Mouse (Mus musculus): ENCODE results near the gene Pyroxd1. TPM values are rescaled to one million over a fixed set of nuclear protein-coding genes. Genes with fewer than 3 reads are reported as not detected.
"Not testable (repeated sequence)": the region's sequence is repeated elsewhere in the genome, so short reads cannot be mapped to it uniquely, and the experiment has no call there.

The Pyroxd1 gene
- polyA plus RNA-seq, 1 experiment from 2014 or later, result 16.1 TPM

GRCm38 (mm10) chr6:142347431-142348385, 2.3 kb downstream of the Pyroxd1 start:
- Histone ChIP-seq H3K27ac (ENCODE audit: low read length) (no peak overlapping the region), H3K4me1 (ENCODE audit: insufficient read depth, low read depth, low read length) (no peaks in the 10 kb centered on the region), H3K36me3 (ENCODE audit: insufficient read depth, low read length) (no peaks in the 10 kb centered on the region; the same call in 1 of the 2 replicates), H3K4me3 (ENCODE audit: low read depth, low read length) (no peak overlapping the region), H3K4me2 (replicated peaks; ENCODE audit: low read depth, low read length) (no peak overlapping the region), H3K27me3 (replicated peaks; ENCODE audit: insufficient read depth, low read length) (no peaks in the 10 kb centered on the region), H3K9me3 (ENCODE audit: low read length) (no peaks in the 10 kb centered on the region), H3K9ac (replicated peaks; ENCODE audit: low read depth) (no peak overlapping the region)
- no peak for TF ChIP-seq CTCF (IDR thresholded peaks at IDR 0.05)
- ATAC-seq (no peak), DNase-seq (ENCODE audit: low spot score) (peak; percentile 16)
- 56% methylated on average over 11 of the region's 11 CpGs for WGBS

- WGBS, result 83% methylated on average over 3 of the region's 3 CpGs
- H3K4me2 ChIP-seq (replicated peaks; ENCODE audit: low read depth, low read length); ATAC-seq; DNase-seq (ENCODE audit: low spot score); H3K4me1 ChIP-seq (ENCODE audit: insufficient read depth, low read depth, low read length); H3K9ac ChIP-seq (replicated peaks; ENCODE audit: low read depth); H3K9me3 ChIP-seq (ENCODE audit: low read length); H3K27ac ChIP-seq (ENCODE audit: low read length); H3K36me3 ChIP-seq (ENCODE audit: insufficient read depth, low read length); H3K27me3 ChIP-seq (replicated peaks; ENCODE audit: insufficient read depth, low read length); H3K4me3 ChIP-seq (ENCODE audit: low read depth, low read length): not testable (repeated sequence)
Measured at GRCm38 (mm10) chr6:142352099-142352498, 6.6 kb downstream of the Pyroxd1 start.

- Histone ChIP-seq H3K4me3 (ENCODE audit: low read depth, low read length) (no peak overlapping the region), H3K36me3 (ENCODE audit: insufficient read depth, low read length) (peaks cover 17% of the 10 kb centered on the region; the same call in 1 of the 2 replicates), H3K4me2 (replicated peaks; ENCODE audit: low read depth, low read length) (no peak overlapping the region), H3K27ac (ENCODE audit: low read length) (no peak overlapping the region), H3K4me1 (ENCODE audit: insufficient read depth, low read depth, low read length) (no peaks in the 10 kb centered on the region), H3K9ac (replicated peaks; ENCODE audit: low read depth) (no peak overlapping the region), H3K9me3 (ENCODE audit: low read length) (no peaks in the 10 kb centered on the region), H3K27me3 (replicated peaks; ENCODE audit: insufficient read depth, low read length) (no peaks in the 10 kb centered on the region)
- TF ChIP-seq EP300 (IDR thresholded peaks at IDR 0.05) (no peak), CTCF (IDR thresholded peaks at IDR 0.05) (no peak)
- ATAC-seq (no peak), DNase-seq (ENCODE audit: low spot score) (no peak)
- WGBS, result 62% methylated on average over 7 of the region's 7 CpGs
Measured at GRCm38 (mm10) chr6:142357106-142357505, 11.7 kb downstream of the Pyroxd1 start.

- Histone ChIP-seq H3K27ac (ENCODE audit: low read length) (no peak overlapping the region), H3K36me3 (ENCODE audit: insufficient read depth, low read length) (peaks cover 19% of the 10 kb centered on the region; the same call in 1 of the 2 replicates), H3K4me2 (replicated peaks; ENCODE audit: low read depth, low read length) (no peak overlapping the region), H3K4me3 (ENCODE audit: low read depth, low read length) (no peak overlapping the region), H3K27me3 (replicated peaks; ENCODE audit: insufficient read depth, low read length) (no peaks in the 10 kb centered on the region), H3K9me3 (ENCODE audit: low read length) (no peaks in the 10 kb centered on the region), H3K9ac (replicated peaks; ENCODE audit: low read depth) (no peak overlapping the region), H3K4me1 (ENCODE audit: insufficient read depth, low read depth, low read length) (no peaks in the 10 kb centered on the region)
- DNase-seq (ENCODE audit: low spot score), result no peak
- TF ChIP-seq EP300 (IDR thresholded peaks at IDR 0.05) (no peak), CTCF (IDR thresholded peaks at IDR 0.05) (no peak)
- WGBS, result 91% methylated on average over 6 of the region's 6 CpGs
- ATAC-seq, result no peak
Measured at GRCm38 (mm10) chr6:142362036-142362435, 16.6 kb downstream of the Pyroxd1 start.

GRCm38 (mm10) chr6:142363019-142363576, 17.6 kb downstream of the Pyroxd1 start:
- DNase-seq (ENCODE audit: low spot score) (peak; percentile 17), ATAC-seq (peak; percentile 19; the same call in 1 of the 2 replicates)
- Histone ChIP-seq H3K36me3 (ENCODE audit: insufficient read depth, low read length) (peaks cover 17% of the 10 kb centered on the region; the same call in 1 of the 2 replicates), H3K4me2 (replicated peaks; ENCODE audit: low read depth, low read length) (no peak overlapping the region), H3K27me3 (replicated peaks; ENCODE audit: insufficient read depth, low read length) (no peaks in the 10 kb centered on the region), H3K9ac (replicated peaks; ENCODE audit: low read depth) (no peak overlapping the region), H3K4me3 (ENCODE audit: low read depth, low read length) (no peak overlapping the region), H3K27ac (ENCODE audit: low read length) (no peak overlapping the region), H3K4me1 (ENCODE audit: insufficient read depth, low read depth, low read length) (no peaks in the 10 kb centered on the region), H3K9me3 (ENCODE audit: low read length) (no peaks in the 10 kb centered on the region)
- TF ChIP-seq CTCF (IDR thresholded peaks at IDR 0.05) (peak; percentile 53), EP300 (IDR thresholded peaks at IDR 0.05) (no peak)
- 65% methylated on average over 9 of the region's 9 CpGs for WGBS

- Histone ChIP-seq H3K36me3 (ENCODE audit: insufficient read depth, low read length) (peaks cover 5% of the 10 kb centered on the region; the same call in 1 of the 2 replicates), H3K4me1 (ENCODE audit: insufficient read depth, low read depth, low read length) (no peaks in the 10 kb centered on the region), H3K4me2 (replicated peaks; ENCODE audit: low read depth, low read length) (no peak overlapping the region), H3K9ac (replicated peaks; ENCODE audit: low read depth) (no peak overlapping the region), H3K4me3 (ENCODE audit: low read depth, low read length) (no peak overlapping the region), H3K9me3 (ENCODE audit: low read length) (no peaks in the 10 kb centered on the region), H3K27me3 (replicated peaks; ENCODE audit: insufficient read depth, low read length) (no peaks in the 10 kb centered on the region), H3K27ac (ENCODE audit: low read length) (no peak overlapping the region)
- ATAC-seq (no peak), DNase-seq (ENCODE audit: low spot score) (no peak)
- TF ChIP-seq CTCF (IDR thresholded peaks at IDR 0.05) (no peak), EP300 (IDR thresholded peaks at IDR 0.05) (no peak)
- 76% methylated on average over 8 of the region's 8 CpGs for WGBS
Measured at GRCm38 (mm10) chr6:142365742-142366472, 20.5 kb downstream of the Pyroxd1 start.

Data from lung, postnatal 0 days (tissue).